Mouse (Mus musculus) neural tube, embryonic 11.5 days (tissue): Measurements from ENCODE around the gene Cfap157. TPM values are rescaled to one million over a fixed set of nuclear protein-coding genes. Genes with fewer than 3 reads are reported as not detected.
A peak's percentile ranks its signal among the peaks of the same experiment; 100 is the strongest.

ENCODE experiments used
- ATAC-seq: fragments of 200-750 bp; cut with Nextera tagmentation; 2 replicates; pipeline ENCODE4 v1.8.0; 2017; ENCODE audit warnings: moderate number of reproducible peaks, mild to moderate bottlenecking, moderate TSS enrichment, moderate library complexity; ENCODE audit not compliant: insufficient read depth, low FRiP score, low TSS enrichment
- DNase-seq: peaks from one replicate; pipeline ENCODE4 v3.0.0-alpha.2; 2015; ENCODE audit warnings: low spot score
- H3K27ac ChIP-seq: fragments of 300-500 bp; sonication (generic); 2 replicates; pipeline ENCODE4 v1.5.1; 2014; ENCODE audit warnings: low read depth, mild to moderate bottlenecking, low read length
- H3K27me3 ChIP-seq: fragments of 300-500 bp; sonication (generic); 2 replicates; pipeline ENCODE4 v1.6.1; 2014; ENCODE audit warnings: mild to moderate bottlenecking, low read length, mixed read lengths; ENCODE audit not compliant: control insufficient read depth, insufficient read depth
- H3K36me3 ChIP-seq: fragments of 300-500 bp; sonication (generic); 2 replicates; pipeline ENCODE4 v1.6.1; 2014; ENCODE audit warnings: mild to moderate bottlenecking, low read length, moderate library complexity, mixed read lengths; ENCODE audit not compliant: control insufficient read depth, insufficient read depth
- H3K4me1 ChIP-seq: fragments of 300-500 bp; sonication (generic); 2 replicates; pipeline ENCODE4 v1.6.1; 2014; ENCODE audit warnings: low read length, mixed read lengths; ENCODE audit not compliant: control insufficient read depth, insufficient read depth
- H3K4me2 ChIP-seq: fragments of 300-500 bp; sonication (generic); 2 replicates; pipeline ENCODE4 v1.6.1; 2014; ENCODE audit warnings: low read depth, mild to moderate bottlenecking, moderate library complexity
- H3K4me3 ChIP-seq: fragments of 300-500 bp; sonication (generic); 2 replicates; pipeline ENCODE4 v1.5.1; 2014; ENCODE audit warnings: low read depth, low read length
- H3K9ac ChIP-seq: fragments of 300-500 bp; sonication (generic); 2 replicates; pipeline ENCODE4 v1.6.1; 2014; ENCODE audit warnings: mild to moderate bottlenecking, low read length
- H3K9me3 ChIP-seq: fragments of 300-500 bp; sonication (generic); 2 replicates; pipeline ENCODE4 v1.6.1; 2016; ENCODE audit warnings: low read length; ENCODE audit not compliant: control insufficient read depth
- WGBS: fragments of 180-500 bp; shearing (Covaris S2); extraction: QIAGEN DNeasy Blood & Tissue Kit; methylation state at CpG from one replicate; pipeline ENCODE4 v1.1.7; 2014; 5-methylcytosine and 5-hydroxymethylcytosine counted together
- polyA plus RNA-seq: library from polyadenylated mRNA; unstranded; fragments of >200 nt; fragmentation: Nextera tagmentation; extraction: Ambion mirVana; gene quantifications from 2 replicates; pipeline ENCODE4 v1.2.1, GENCODE M21; 2014

Cfap157 gene
- polyA plus RNA-seq, 1 experiment from 2014 or later: not detected

- H3K27ac ChIP-seq: no peak within 1 kb of the TSS
- peak; percentile 97 for ATAC-seq
- H3K4me1 ChIP-seq: peaks cover 4% of the 10 kb centered on the region; the same call in 1 of the 2 replicates
- H3K4me3 ChIP-seq: peak within 1 kb of the TSS; percentile 53
- H3K9me3 ChIP-seq: no peaks in the 10 kb centered on the region
- under 1% methylated on average over 46 of the region's 46 CpGs for WGBS
- no peaks in the 10 kb centered on the region for H3K36me3 ChIP-seq
- peak within 1 kb of the TSS; percentile 79 for H3K4me2 ChIP-seq
- H3K27me3 ChIP-seq: no peaks in the 10 kb centered on the region
- DNase-seq: peak; percentile 97
- H3K9ac ChIP-seq: peak within 1 kb of the TSS; percentile 47
Measured at GRCm38 (mm10) chr2:32775359-32776074, 8.7 kb downstream of the Cfap157 start, which contains the start of the genes Ttc16 and Ptrh1. TSS of gene Ttc16 (minus strand) at chr2:32775633. TSS of gene Ptrh1 (plus strand) at chr2:32775786.

- Histone ChIP-seq H3K9ac (no peak overlapping the region), H3K27ac (no peak overlapping the region), H3K9me3 (no peaks in the 10 kb centered on the region), H3K36me3 (no peaks in the 10 kb centered on the region), H3K4me1 (peaks cover 4% of the 10 kb centered on the region; the same call in 1 of the 2 replicates), H3K27me3 (no peaks in the 10 kb centered on the region), H3K4me2 (no peak overlapping the region), H3K4me3 (no peak overlapping the region)
- 85% methylated on average over 8 of the region's 8 CpGs for WGBS
- ATAC-seq (no peak), DNase-seq (no peak)
Measured at GRCm38 (mm10) chr2:32772626-32773279, 11.5 kb downstream of the Cfap157 start.

GRCm38 (mm10) chr2:32771886-32772285, 12.3 kb downstream of the Cfap157 start:
- H3K36me3 ChIP-seq: no peaks in the 10 kb centered on the region
- H3K4me2 ChIP-seq: no peak overlapping the region
- no peaks in the 10 kb centered on the region for H3K27me3 ChIP-seq
- no peak for ATAC-seq
- no peak overlapping the region for H3K27ac ChIP-seq
- WGBS: 28% methylated on average over 12 of the region's 12 CpGs
- peaks cover 4% of the 10 kb centered on the region; the same call in 1 of the 2 replicates for H3K4me1 ChIP-seq
- no peaks in the 10 kb centered on the region for H3K9me3 ChIP-seq
- DNase-seq: no peak
- no peak overlapping the region; the same call in 1 of the 2 replicates for H3K9ac ChIP-seq
- H3K4me3 ChIP-seq: no peak overlapping the region

- H3K27me3 ChIP-seq: no peaks in the 10 kb centered on the region
- H3K9ac ChIP-seq: no peak overlapping the region
- DNase-seq (no peak), ATAC-seq (no peak)
- no peak overlapping the region for H3K4me3 ChIP-seq
- no peak overlapping the region for H3K27ac ChIP-seq
- no peaks in the 10 kb centered on the region for H3K36me3 ChIP-seq
- no peaks in the 10 kb centered on the region; the same call in 1 of the 2 replicates for H3K4me1 ChIP-seq
- no peak overlapping the region for H3K4me2 ChIP-seq
- 75% methylated on average over 5 of the region's 5 CpGs for WGBS
- no peaks in the 10 kb centered on the region for H3K9me3 ChIP-seq
Measured at GRCm38 (mm10) chr2:32769327-32770085, 14.7 kb downstream of the Cfap157 start.

- Histone ChIP-seq H3K36me3 (no peaks in the 10 kb centered on the region), H3K4me3 (no peak overlapping the region), H3K27me3 (no peaks in the 10 kb centered on the region), H3K9me3 (no peaks in the 10 kb centered on the region), H3K4me1 (no peaks in the 10 kb centered on the region; the same call in 1 of the 2 replicates), H3K27ac (no peak overlapping the region), H3K4me2 (no peak overlapping the region), H3K9ac (no peak overlapping the region)
- no peak for DNase-seq
- no peak for ATAC-seq
- 58% methylated on average over 19 of the region's 19 CpGs for WGBS
Measured at GRCm38 (mm10) chr2:32768661-32769285, 15.5 kb downstream of the Cfap157 start.

GRCm38 (mm10) chr2:32767241-32767640, 17.0 kb downstream of the Cfap157 start:
- ATAC-seq (no peak), DNase-seq (no peak)
- Histone ChIP-seq H3K4me2 (no peak overlapping the region), H3K4me1 (no peaks in the 10 kb centered on the region; the same call in 1 of the 2 replicates), H3K4me3 (no peak overlapping the region), H3K9me3 (no peaks in the 10 kb centered on the region), H3K27me3 (no peaks in the 10 kb centered on the region), H3K36me3 (0 out of 2 replicates have a peak, but pooled peaks cover 1% of the 10 kb centered on the region), H3K27ac (no peak overlapping the region), H3K9ac (no peak overlapping the region)
- 73% methylated on average over 12 of the region's 12 CpGs for WGBS

GRCm38 (mm10) chr2:32763353-32763752, 20.9 kb downstream of the Cfap157 start:
- Histone ChIP-seq H3K9me3 (no peaks in the 10 kb centered on the region), H3K4me2 (no peak overlapping the region), H3K27ac (no peak overlapping the region), H3K4me1 (no peaks in the 10 kb centered on the region), H3K27me3 (no peaks in the 10 kb centered on the region), H3K4me3 (no peak overlapping the region), H3K36me3 (peaks cover 6% of the 10 kb centered on the region), H3K9ac (no peak overlapping the region)
- 84% methylated on average over 3 of the region's 3 CpGs for WGBS
- DNase-seq (no peak), ATAC-seq (no peak)

GRCm38 (mm10) chr2:32761859-32762258, 22.4 kb downstream of the Cfap157 start:
- 95% methylated on average over 4 of the region's 4 CpGs for WGBS
- no peaks in the 10 kb centered on the region for H3K27me3 ChIP-seq
- no peak overlapping the region for H3K4me2 ChIP-seq
- H3K9me3 ChIP-seq: no peaks in the 10 kb centered on the region
- H3K4me1 ChIP-seq: 0 out of 2 replicates have a peak, but pooled peaks cover 4% of the 10 kb centered on the region
- ATAC-seq: no peak
- H3K27ac ChIP-seq: no peak overlapping the region
- H3K9ac ChIP-seq: no peak overlapping the region
- H3K36me3 ChIP-seq: peaks cover 6% of the 10 kb centered on the region
- no peak for DNase-seq
- no peak overlapping the region for H3K4me3 ChIP-seq
